Mouse (Mus musculus) CH12.LX (cell line): Measurements from ENCODE around the gene Stub1. TPM values are rescaled to one million over a fixed set of nuclear protein-coding genes. Genes with fewer than 3 reads are reported as not detected.

Source experiments
- DNase-seq: peaks from one replicate; pipeline ENCODE4 v3.0.0-alpha.2; 2013; ENCODE audit errors: extremely low read depth
- H3K27ac ChIP-seq: 2 replicates; pipeline ENCODE4 v1.5.1; 2012; ENCODE audit warnings: low read depth, mild to moderate bottlenecking, control low read depth, moderate library complexity; ENCODE audit not compliant: insufficient read depth
- H3K27me3 ChIP-seq: replicated peaks from 2 replicates; pipeline ENCODE3; 2012; ENCODE audit warnings: inconsistent platforms
- H3K36me3 ChIP-seq, 2 experiments: replicated peaks in 1 of 2; 2 replicates each; pipeline versions ENCODE3 to v1.6.1; 2012; ENCODE audit warnings: inconsistent platforms in 1 of 2, low read length in 1 of 2, mild to moderate bottlenecking in 1 of 2, mixed read lengths in 1 of 2, moderate library complexity in 1 of 2; ENCODE audit not compliant: control insufficient read depth in 1 of 2, insufficient read depth in 1 of 2
- H3K4me1 ChIP-seq, 2 experiments: 2 replicates each; pipeline ENCODE4 v1.6.1; 2012; ENCODE audit warnings: inconsistent platforms in 1 of 2, moderate library complexity in 1 of 2; ENCODE audit not compliant: insufficient read depth in 2 of 2, control insufficient read depth in 1 of 2
- H3K4me2 ChIP-seq: 2 replicates; pipeline ENCODE4 v1.6.1; 2012; ENCODE audit warnings: low read depth, mild to moderate bottlenecking, control low read depth; ENCODE audit not compliant: poor library complexity, insufficient read depth, severe bottlenecking
- H3K4me3 ChIP-seq, 3 experiments: fragments of 150-350 bp in 1 of 3; sonication (generic) in 1 of 3; replicated peaks in 1 of 3; 2 replicates each; pipeline versions ENCODE3 to v1.5.1; 2011 to 2012; ENCODE audit warnings: low read depth in 2 of 3, low read length in 2 of 3, mild to moderate bottlenecking in 2 of 3, moderate library complexity in 2 of 3, control low read depth in 1 of 3, improper control_type of control experiment in 1 of 3, inconsistent platforms in 1 of 3, mixed read lengths in 1 of 3; ENCODE audit not compliant: poor library complexity in 1 of 3
- H3K79me2 ChIP-seq: replicated peaks from 2 replicates; pipeline ENCODE4 v1.6.1; 2012; ENCODE audit warnings: mild to moderate bottlenecking, moderate library complexity; ENCODE audit not compliant: control insufficient read depth, poor library complexity, insufficient read depth, severe bottlenecking; ENCODE audit errors: extremely low read depth
- H3K9ac ChIP-seq: 2 replicates; pipeline ENCODE4 v1.6.1; 2012; ENCODE audit warnings: low read depth, mild to moderate bottlenecking, control low read depth, moderate library complexity; ENCODE audit not compliant: insufficient read depth
- H3K9me3 ChIP-seq: replicated peaks from 2 replicates; pipeline ENCODE3; 2012; ENCODE audit warnings: low read length, inconsistent platforms, mixed read lengths
- CHD1 ChIP-seq: IDR thresholded peaks from 2 replicates; pipeline ENCODE4 v1.6.1; 2012; ENCODE audit warnings: low read depth, low read length, improper control_type of control experiment, inconsistent platforms
- CHD2 ChIP-seq: IDR thresholded peaks from 2 replicates; pipeline ENCODE4 v1.6.1; 2011; ENCODE audit warnings: low read length, improper control_type of control experiment
- ETS1 ChIP-seq: conservative IDR thresholded peaks from 2 replicates; pipeline ENCODE4 v1.6.1; 2012; ENCODE audit warnings: low read depth, mild to moderate bottlenecking, inconsistent platforms, low read length, improper control_type of control experiment, moderate library complexity
- GABPA ChIP-seq: IDR thresholded peaks from 2 replicates; pipeline ENCODE4 v1.6.1; 2012; ENCODE audit warnings: low read depth, low read length, improper control_type of control experiment, inconsistent platforms; ENCODE audit not compliant: insufficient replicate concordance
- HCFC1 ChIP-seq: IDR thresholded peaks from 2 replicates; pipeline ENCODE4 v1.6.1; 2012; ENCODE audit warnings: low read depth, mild to moderate bottlenecking, inconsistent platforms, low read length, improper control_type of control experiment
- JUND ChIP-seq: conservative IDR thresholded peaks from 2 replicates; pipeline ENCODE4 v1.6.1; 2011; ENCODE audit warnings: low read depth, low read length, improper control_type of control experiment
- MXI1 ChIP-seq: IDR thresholded peaks from 2 replicates; pipeline ENCODE4 v1.6.1; 2011; ENCODE audit warnings: mild to moderate bottlenecking, low read depth, low read length, improper control_type of control experiment
- NRF1 ChIP-seq: IDR thresholded peaks from 2 replicates; pipeline ENCODE4 v1.6.1; 2014; ENCODE audit warnings: low read depth, mild to moderate bottlenecking, inconsistent platforms, low read length, improper control_type of control experiment, moderate library complexity
- RAD21 ChIP-seq: IDR thresholded peaks from 2 replicates; pipeline ENCODE4 v1.6.1; 2011; ENCODE audit warnings: low read depth, mild to moderate bottlenecking, low read length, improper control_type of control experiment, moderate library complexity
- RCOR1 ChIP-seq: conservative IDR thresholded peaks from 2 replicates; pipeline ENCODE4 v1.6.1; 2012; ENCODE audit warnings: low read depth, mild to moderate bottlenecking, inconsistent platforms, low read length, improper control_type of control experiment
- SIN3A ChIP-seq: IDR thresholded peaks from 2 replicates; pipeline ENCODE4 v1.6.1; 2012; ENCODE audit warnings: low read length, improper control_type of control experiment, inconsistent platforms
- TBP ChIP-seq: conservative IDR thresholded peaks from 2 replicates; pipeline ENCODE4 v1.6.1; 2011; ENCODE audit warnings: low read depth, low read length, improper control_type of control experiment
- ZC3H11A ChIP-seq: IDR thresholded peaks from 2 replicates; pipeline ENCODE4 v1.6.1; 2012; ENCODE audit warnings: low read depth, mild to moderate bottlenecking, inconsistent platforms, low read length, improper control_type of control experiment
- ZNF384 ChIP-seq: IDR thresholded peaks from 2 replicates; pipeline ENCODE4 v1.6.1; 2012; ENCODE audit warnings: low read depth, low read length, improper control_type of control experiment, inconsistent platforms
- dilution Hi-C: fragments of 300-500 bp; cut with MboI; formaldehyde crosslinking; loops from 2 replicates; pipeline ENCODE4 v1.14.3; 2020; ENCODE audit warnings: low sequenced_read_pairs; ENCODE audit not compliant: extremely low pct_unique_long_range_greater_than_20kb, extremely low pct_ligation_motif_present
- in situ Hi-C: fragments of 300-500 bp; cut with MboI; formaldehyde crosslinking; loops from 3 replicates; pipeline ENCODE4 v1.14.3; 2019; ENCODE audit warnings: low sequenced_read_pairs, low pct_ligation_motif_present, low pct_unique_long_range_greater_than_20kb, mixed read lengths
- polyA plus RNA-seq: library from polyadenylated mRNA; unstranded; fragments of >175 nt; gene quantifications from 2 replicates; pipeline ENCODE4 v1.2.1, GENCODE M21; 2012; ENCODE audit warnings: low read depth; ENCODE audit not compliant: insufficient read length
- total RNA-seq, 2 experiments: library from RNA; depleted of rRNA; stranded (reverse); fragments of 300-350 nt in 1 of 2; fragments of >200 nt in 1 of 2; gene quantifications; 2 replicates each; pipeline ENCODE4 v1.2.3; 2012 to 2014

The Stub1 gene
- total and polyA plus RNA-seq, 3 experiments = 62.9 to 98.3 (median 84.8) TPM

DNA sequence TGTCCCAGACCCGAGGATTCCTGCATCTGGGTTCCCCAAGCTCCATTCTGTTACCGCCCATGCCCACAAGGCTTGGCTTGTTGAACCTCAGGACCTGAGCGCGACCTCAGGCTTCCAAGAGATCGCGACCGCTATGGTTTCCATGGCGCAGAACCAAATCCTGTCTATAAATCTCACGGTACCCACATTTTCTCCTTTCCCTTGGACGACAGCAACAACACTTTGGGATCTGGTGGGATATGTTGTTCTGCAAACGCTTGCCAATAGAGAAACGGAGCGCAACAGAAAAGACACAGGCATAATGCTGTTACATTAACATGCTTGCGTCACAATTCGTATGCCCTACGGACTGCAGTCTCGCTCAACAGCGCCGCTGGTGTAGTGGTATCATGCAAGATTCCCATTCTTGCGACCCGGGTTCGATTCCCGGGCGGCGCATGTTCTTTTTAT is 41.5 kb upstream of the Stub1 start, which contains the start of gene Mettl26 (continued):
- no peak for TF ChIP-seq GABPA
- no peak for TF ChIP-seq CHD2
- TF ChIP-seq JUND = no peak

DNA sequence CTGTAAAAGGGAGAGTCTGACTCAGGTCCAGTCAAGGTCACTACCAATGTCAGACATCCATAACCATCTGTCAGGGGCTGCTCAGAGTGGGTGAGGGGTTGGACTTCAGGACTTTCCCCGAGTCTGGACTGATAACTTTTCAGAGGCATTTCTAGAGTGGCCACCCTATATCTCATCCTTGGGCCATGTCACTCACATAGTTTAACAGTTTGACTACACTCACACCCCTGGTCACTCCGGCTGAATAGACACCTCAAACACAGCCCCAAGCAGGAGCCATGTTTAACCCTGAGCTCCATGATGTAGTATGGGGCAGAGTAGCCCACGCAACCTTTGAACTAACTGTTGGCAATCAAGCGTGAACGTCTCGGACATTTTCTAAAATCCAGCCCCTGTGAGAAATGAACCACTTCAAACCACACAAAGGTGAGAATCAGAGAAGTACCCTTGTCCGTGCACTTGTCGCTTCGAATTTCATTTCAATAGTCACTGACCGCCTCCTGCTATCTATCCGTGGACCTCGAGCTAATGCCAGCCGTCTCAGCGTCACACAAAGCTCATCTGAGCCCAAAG is 41.0 kb upstream of the Stub1 start:
- H3K4me1 ChIP-seq = peaks cover 6 to 18% of the 10 kb centered on the region in 2 experiments
- H3K27ac ChIP-seq = peak overlapping the region; percentile 60
- TF ChIP-seq MXI1 (no peak), SIN3A (0 out of 2 replicates have a peak, but pooled peaks have one; percentile 12), RCOR1 (no peak), CHD1 (0 out of 2 replicates have a peak, but pooled peaks have one; percentile 62)
- in situ Hi-C loops = no loop called here
- H3K36me3 ChIP-seq = peaks cover 17 to 26% of the 10 kb centered on the region in 2 experiments
- no peaks in the 10 kb centered on the region for H3K79me2 ChIP-seq
- H3K9ac ChIP-seq = peak overlapping the region; percentile 44
- peak overlapping the region; percentile 46 for H3K4me2 ChIP-seq
- dilution Hi-C loops = no loop called here
- DNase-seq = no peak
- peak overlapping the region; percentile 61 to 93 (median 63) for H3K4me3 ChIP-seq
- peaks cover 23% of the 10 kb centered on the region for H3K27me3 ChIP-seq
- no peaks in the 10 kb centered on the region for H3K9me3 ChIP-seq

DNA sequence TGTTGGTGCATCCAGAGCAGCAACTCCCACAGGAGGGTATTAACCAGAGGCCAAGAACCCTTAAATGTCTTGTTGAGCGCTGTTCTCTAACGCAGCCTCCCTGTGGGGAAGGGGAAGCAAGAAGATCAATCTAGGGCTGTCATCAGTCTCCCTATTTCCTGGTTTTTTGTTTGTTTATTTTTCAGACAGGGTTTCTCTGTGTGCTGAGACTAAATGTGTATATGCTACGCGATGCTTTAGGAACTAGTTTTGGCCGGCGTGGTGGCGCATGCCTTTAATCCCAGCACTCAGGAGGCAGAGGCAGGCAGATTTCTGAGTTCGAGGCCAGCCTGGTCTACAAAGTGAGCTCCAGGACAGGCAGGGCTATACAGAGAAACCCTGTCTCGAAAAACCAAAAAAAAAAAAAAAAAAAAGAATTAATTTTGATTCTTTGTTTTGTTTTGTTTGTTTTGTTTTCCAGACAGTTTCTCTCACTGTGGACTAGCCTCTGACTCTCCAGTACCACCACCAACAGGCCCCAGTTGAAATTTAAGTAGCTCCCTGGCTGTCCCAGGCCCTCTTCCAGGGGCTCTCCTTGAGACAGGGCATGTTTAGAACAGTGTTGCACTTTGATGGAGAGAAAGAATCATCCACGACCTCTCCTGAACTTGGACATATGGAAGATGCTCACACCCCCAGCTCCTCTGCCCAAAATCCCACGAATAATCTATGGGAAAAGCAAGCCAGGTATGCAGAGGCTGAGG is 40.4 kb upstream of the Stub1 start:
- DNase-seq = no peak

More for the DNA sequence above, 40.4 kb upstream of the Stub1 start:
- peaks cover 11 to 20% of the 10 kb centered on the region in 2 experiments for H3K36me3 ChIP-seq
- no peaks in the 10 kb centered on the region for H3K79me2 ChIP-seq
- no peaks in the 10 kb centered on the region for H3K9me3 ChIP-seq
- TF ChIP-seq ZNF384 (no peak), ZC3H11A (no peak), HCFC1 (no peak), TBP (peak; percentile 92), NRF1 (no peak), SIN3A (no peak), ETS1 (no peak), RAD21 (no peak)
- TF ChIP-seq, all 38 proteins: peak for 1
- in situ Hi-C loops (no loop called here), dilution Hi-C loops (no loop called here)
- Histone ChIP-seq H3K27me3 (peaks cover 29% of the 10 kb centered on the region), H3K4me3 (peak overlapping the region; percentile 61 to 93 (median 63)), H3K4me1 (peaks cover 6 to 22% of the 10 kb centered on the region in 2 experiments), H3K4me2 (peak overlapping the region; percentile 46), H3K27ac (peak overlapping the region; percentile 60; the same call in 1 of the 2 replicates), H3K9ac (peak overlapping the region; percentile 44; the same call in 1 of the 2 replicates)
